Mouse (Mus musculus): Measurements from ENCODE around the gene Fam205a1.

DNA sequence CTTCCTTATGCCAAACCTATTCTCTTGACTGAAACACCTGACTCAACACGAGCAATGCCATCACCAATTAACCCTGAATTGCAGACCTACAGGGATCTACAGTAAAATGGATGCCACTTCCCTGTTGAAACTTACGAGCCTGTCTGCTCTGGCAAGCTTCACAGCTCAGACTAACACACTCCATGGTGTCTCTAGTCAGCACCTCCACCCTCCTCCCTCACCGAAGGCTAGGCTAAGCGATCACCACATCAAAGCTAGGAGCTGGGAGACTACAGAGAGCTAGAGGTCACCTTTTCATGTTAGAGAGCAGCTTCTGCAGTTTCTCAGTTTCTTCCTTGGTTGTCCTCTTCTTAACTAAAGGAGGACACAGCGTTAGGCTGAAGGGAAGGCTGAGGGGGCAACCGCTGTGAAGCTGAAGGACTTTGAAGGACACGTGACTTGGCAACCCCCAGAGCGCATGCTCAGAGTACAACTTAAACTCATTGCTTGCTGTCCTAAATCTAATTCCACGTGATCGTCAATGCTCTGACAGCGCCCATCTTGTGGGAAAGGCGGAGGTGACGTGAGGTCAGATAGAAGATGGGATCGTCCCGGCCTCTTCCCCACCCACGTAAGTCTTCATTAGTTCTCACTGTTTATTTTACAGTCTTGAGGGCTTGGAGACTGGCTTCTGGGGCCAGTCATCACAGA lies 19.2 kb upstream of the Fam205a1 start:
- no peak for TF ChIP-seq CTCF (IDR thresholded peaks at IDR 0.05; ENCODE audit: low read depth, low read length)
- TF ChIP-seq POLR2A (IDR thresholded peaks at IDR 0.05; ENCODE audit: insufficient read depth, low read length), result no peak

Data from ES-Bruce4 (cell line).